Mouse (Mus musculus) neural tube, embryonic 15.5 days (tissue): ENCODE measurements at regions not wholly inside any gene's neighbourhood (a gene's known extent, or its start where the extent isn't known, plus 50 kb on each side); places are given as distances from the start of the nearest gene placed in this dataset.

Source experiments
- ATAC-seq: fragments of 200-750 bp; cut with Nextera tagmentation; 2 replicates; pipeline ENCODE4 v1.8.0; 2017; ENCODE audit warnings: mild to moderate bottlenecking, moderate TSS enrichment, moderate library complexity; ENCODE audit not compliant: low FRiP score
- H3K27ac ChIP-seq: fragments of 300-500 bp; sonication (generic); replicated peaks from 2 replicates; pipeline ENCODE4 v1.5.1; 2015; ENCODE audit warnings: mild to moderate bottlenecking, inconsistent platforms
- H3K27me3 ChIP-seq: fragments of 300-500 bp; sonication (generic); replicated peaks from 2 replicates; pipeline ENCODE4 v1.6.1; 2015; ENCODE audit warnings: inconsistent platforms
- H3K36me3 ChIP-seq: fragments of 300-500 bp; sonication (generic); 2 replicates; pipeline ENCODE4 v1.6.1; 2015; ENCODE audit warnings: inconsistent platforms
- H3K4me1 ChIP-seq: fragments of 300-500 bp; sonication (generic); 2 replicates; pipeline ENCODE4 v1.6.1; 2015; ENCODE audit warnings: inconsistent platforms
- H3K4me2 ChIP-seq: fragments of 300-500 bp; sonication (generic); 2 replicates; pipeline ENCODE4 v1.6.1; 2015; ENCODE audit warnings: inconsistent platforms, mild to moderate bottlenecking, moderate library complexity
- H3K4me3 ChIP-seq: fragments of 300-500 bp; sonication (generic); replicated peaks from 2 replicates; pipeline ENCODE4 v1.5.1; 2015; ENCODE audit warnings: mild to moderate bottlenecking, inconsistent platforms
- H3K9ac ChIP-seq: fragments of 300-500 bp; sonication (generic); replicated peaks from 2 replicates; pipeline ENCODE4 v1.6.1; 2015; ENCODE audit warnings: mild to moderate bottlenecking, inconsistent platforms
- H3K9me3 ChIP-seq: fragments of 300-500 bp; sonication (generic); replicated peaks from 2 replicates; pipeline ENCODE4 v1.6.1; 2016; ENCODE audit warnings: inconsistent platforms
- WGBS: fragments of 180-500 bp; shearing (Covaris S2); methylation state at CpG from one replicate; pipeline ENCODE4 v1.1.7; 2015; ENCODE audit warnings: mixed read lengths; 5-methylcytosine and 5-hydroxymethylcytosine counted together

GRCm38 (mm10) chr6:143494886-143495285 lies 327.9 kb downstream of the Etnk1 start:
- Histone ChIP-seq H3K4me1 (peaks cover 14% of the 10 kb centered on the region), H3K4me2 (no peak overlapping the region), H3K27ac (no peak overlapping the region), H3K36me3 (no peaks in the 10 kb centered on the region), H3K9ac (no peak overlapping the region), H3K4me3 (no peak overlapping the region), H3K27me3 (no peaks in the 10 kb centered on the region), H3K9me3 (no peaks in the 10 kb centered on the region)
- no peak for ATAC-seq
- WGBS: 78% methylated on average over 7 of the region's 7 CpGs

GRCm38 (mm10) chr6:143498764-143499163 lies 331.7 kb downstream of the Etnk1 start:
- no peaks in the 10 kb centered on the region for H3K27me3 ChIP-seq
- WGBS: 44% methylated on average over 14 of the region's 14 CpGs
- peak; percentile 41; the same call in 1 of the 2 replicates for ATAC-seq
- H3K9me3 ChIP-seq: no peaks in the 10 kb centered on the region
- H3K9ac ChIP-seq: no peak overlapping the region
- H3K4me2 ChIP-seq: peak overlapping the region; percentile 38
- no peaks in the 10 kb centered on the region for H3K36me3 ChIP-seq
- no peak overlapping the region for H3K4me3 ChIP-seq
- no peak overlapping the region for H3K27ac ChIP-seq
- H3K4me1 ChIP-seq: peaks cover 17% of the 10 kb centered on the region

GRCm38 (mm10) chr6:143499259-143500043 lies 332.4 kb downstream of the Etnk1 start:
- no peak overlapping the region for H3K9ac ChIP-seq
- no peaks in the 10 kb centered on the region for H3K9me3 ChIP-seq
- no peak overlapping the region for H3K27ac ChIP-seq
- no peaks in the 10 kb centered on the region for H3K36me3 ChIP-seq
- WGBS: 61% methylated on average over 19 of the region's 19 CpGs
- H3K4me2 ChIP-seq: peak overlapping the region; percentile 38
- H3K4me1 ChIP-seq: peaks cover 17% of the 10 kb centered on the region
- ATAC-seq: no peak
- H3K27me3 ChIP-seq: no peaks in the 10 kb centered on the region
- H3K4me3 ChIP-seq: no peak overlapping the region

GRCm38 (mm10) chr6:143502803-143503202 lies 335.8 kb downstream of the Etnk1 start:
- no peak overlapping the region for H3K27ac ChIP-seq
- ATAC-seq: no peak
- WGBS: 62% methylated on average over 8 of the region's 8 CpGs
- H3K4me1 ChIP-seq: peaks cover 17% of the 10 kb centered on the region
- no peak overlapping the region for H3K4me2 ChIP-seq
- no peak overlapping the region for H3K9ac ChIP-seq
- no peak overlapping the region for H3K4me3 ChIP-seq
- no peaks in the 10 kb centered on the region for H3K27me3 ChIP-seq
- no peaks in the 10 kb centered on the region for H3K36me3 ChIP-seq
- H3K9me3 ChIP-seq: no peaks in the 10 kb centered on the region

GRCm38 (mm10) chr6:143503953-143504352 lies 336.9 kb downstream of the Etnk1 start:
- Histone ChIP-seq H3K4me3 (no peak overlapping the region), H3K9ac (no peak overlapping the region), H3K27ac (no peak overlapping the region), H3K27me3 (no peaks in the 10 kb centered on the region), H3K9me3 (no peaks in the 10 kb centered on the region), H3K4me1 (peaks cover 10% of the 10 kb centered on the region), H3K36me3 (no peaks in the 10 kb centered on the region), H3K4me2 (no peak overlapping the region)
- WGBS: 94% methylated on average over 4 of the region's 4 CpGs
- ATAC-seq: no peak

GRCm38 (mm10) chr6:143513459-143513858 lies 346.4 kb downstream of the Etnk1 start:
- no peak for ATAC-seq
- Histone ChIP-seq H3K9me3 (0 out of 2 replicates have a peak, but pooled peaks cover 3% of the 10 kb centered on the region), H3K4me3 (no peak overlapping the region), H3K9ac (no peak overlapping the region), H3K36me3 (no peaks in the 10 kb centered on the region), H3K4me1 (no peaks in the 10 kb centered on the region), H3K27ac (no peak overlapping the region), H3K27me3 (no peaks in the 10 kb centered on the region), H3K4me2 (no peak overlapping the region)
- WGBS: 74% methylated on average over 5 of the region's 5 CpGs

GRCm38 (mm10) chr6:143515137-143515536 lies 348.1 kb downstream of the Etnk1 start:
- 93% methylated on average over 12 of the region's 12 CpGs for WGBS
- Histone ChIP-seq H3K27me3 (no peaks in the 10 kb centered on the region), H3K4me3 (no peak overlapping the region), H3K9ac (no peak overlapping the region), H3K4me1 (no peaks in the 10 kb centered on the region), H3K9me3 (0 out of 2 replicates have a peak, but pooled peaks cover 3% of the 10 kb centered on the region), H3K27ac (no peak overlapping the region), H3K4me2 (no peak overlapping the region), H3K36me3 (no peaks in the 10 kb centered on the region)
- no peak for ATAC-seq

GRCm38 (mm10) chr6:143516746-143517145 lies 349.7 kb downstream of the Etnk1 start:
- Histone ChIP-seq H3K9ac (no peak overlapping the region), H3K4me1 (no peaks in the 10 kb centered on the region), H3K9me3 (no peaks in the 10 kb centered on the region), H3K4me3 (no peak overlapping the region), H3K27ac (no peak overlapping the region), H3K36me3 (no peaks in the 10 kb centered on the region), H3K27me3 (no peaks in the 10 kb centered on the region), H3K4me2 (no peak overlapping the region)
- 92% methylated on average over 1 of the region's 1 CpGs for WGBS
- no peak for ATAC-seq

GRCm38 (mm10) chr6:143518476-143518875 lies 351.5 kb downstream of the Etnk1 start:
- Histone ChIP-seq H3K4me1 (no peaks in the 10 kb centered on the region), H3K9ac (no peak overlapping the region), H3K4me2 (no peak overlapping the region), H3K36me3 (no peaks in the 10 kb centered on the region), H3K27ac (no peak overlapping the region), H3K9me3 (no peaks in the 10 kb centered on the region), H3K4me3 (no peak overlapping the region), H3K27me3 (no peaks in the 10 kb centered on the region)
- no peak for ATAC-seq
- 83% methylated on average over 8 of the region's 8 CpGs for WGBS

GRCm38 (mm10) chr6:143519668-143520067 lies 352.6 kb downstream of the Etnk1 start:
- Histone ChIP-seq H3K9ac (no peak overlapping the region), H3K9me3 (no peaks in the 10 kb centered on the region), H3K4me2 (no peak overlapping the region), H3K27ac (no peak overlapping the region), H3K4me1 (no peaks in the 10 kb centered on the region), H3K4me3 (no peak overlapping the region), H3K36me3 (no peaks in the 10 kb centered on the region), H3K27me3 (no peaks in the 10 kb centered on the region)
- WGBS: 64% methylated on average over 5 of the region's 5 CpGs
- ATAC-seq: no peak

- Histone ChIP-seq H3K27me3 (no peaks in the 10 kb centered on the region), H3K9me3 (no peaks in the 10 kb centered on the region), H3K4me3 (no peak overlapping the region), H3K4me2 (no peak overlapping the region), H3K27ac (no peak overlapping the region), H3K36me3 (no peaks in the 10 kb centered on the region), H3K4me1 (no peaks in the 10 kb centered on the region), H3K9ac (no peak overlapping the region)
- ATAC-seq: no peak
- WGBS: 95% methylated on average over 4 of the region's 4 CpGs
These were observed 358.1 kb downstream of the Etnk1 start for GRCm38 (mm10) chr6:143525092-143525491.

- H3K4me3 ChIP-seq: no peak overlapping the region
- H3K9me3 ChIP-seq: no peaks in the 10 kb centered on the region
- H3K4me2 ChIP-seq: no peak overlapping the region
- peaks cover 7% of the 10 kb centered on the region; the same call in 1 of the 2 replicates for H3K4me1 ChIP-seq
- no peak overlapping the region for H3K27ac ChIP-seq
- H3K9ac ChIP-seq: no peak overlapping the region
- WGBS: 94% methylated on average over 7 of the region's 7 CpGs
- no peaks in the 10 kb centered on the region for H3K27me3 ChIP-seq
- no peaks in the 10 kb centered on the region for H3K36me3 ChIP-seq
- ATAC-seq: no peak
These were observed 361.9 kb downstream of the Etnk1 start for GRCm38 (mm10) chr6:143528898-143529297.
